Mouse (Mus musculus): ENCODE measurements around the gene Wapl. TPM values are rescaled to one million over a fixed set of nuclear protein-coding genes. Genes with fewer than 3 reads are reported as not detected.

Gene Wapl
- total RNA-seq, 2 experiments from 2014 or later = 46.0 to 46.5 TPM

GRCm38 (mm10) chr14:34774231-34774630, 100.5 kb downstream of the Wapl start:
- no peak for DNase-seq

DNA sequence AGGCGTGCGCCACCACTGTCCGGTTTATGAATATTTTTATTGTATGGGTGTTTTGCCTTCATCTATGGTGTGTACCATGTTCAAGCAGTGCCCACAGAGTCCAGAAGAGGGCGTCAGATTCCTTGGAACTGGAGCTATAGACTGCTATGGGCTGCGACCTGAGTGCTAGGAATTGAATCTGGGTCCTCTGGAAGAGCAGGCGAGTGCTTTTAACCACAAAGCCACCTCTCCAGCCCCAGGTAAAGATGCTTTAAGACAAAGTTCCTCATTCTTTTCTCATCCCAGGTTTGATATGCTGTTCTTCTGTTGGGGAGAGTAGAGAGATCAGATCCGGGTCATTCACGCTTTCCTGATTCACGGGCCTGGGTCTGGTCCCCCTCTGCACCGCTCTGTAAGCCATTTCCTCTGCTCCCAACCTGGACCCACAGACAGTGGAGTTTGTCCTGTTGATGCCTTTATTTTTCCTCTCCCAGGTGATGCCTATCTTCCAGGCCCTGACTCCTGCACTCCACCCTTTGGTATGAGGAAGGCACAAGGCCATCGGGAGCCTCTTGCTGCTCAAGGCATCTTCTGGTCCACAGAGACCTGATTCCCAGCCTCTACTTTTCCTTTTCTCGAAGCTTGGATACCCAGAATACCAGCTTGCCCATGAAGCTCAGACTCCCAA, 103.1 kb downstream of the Wapl start:
- no peak for DNase-seq

DNA sequence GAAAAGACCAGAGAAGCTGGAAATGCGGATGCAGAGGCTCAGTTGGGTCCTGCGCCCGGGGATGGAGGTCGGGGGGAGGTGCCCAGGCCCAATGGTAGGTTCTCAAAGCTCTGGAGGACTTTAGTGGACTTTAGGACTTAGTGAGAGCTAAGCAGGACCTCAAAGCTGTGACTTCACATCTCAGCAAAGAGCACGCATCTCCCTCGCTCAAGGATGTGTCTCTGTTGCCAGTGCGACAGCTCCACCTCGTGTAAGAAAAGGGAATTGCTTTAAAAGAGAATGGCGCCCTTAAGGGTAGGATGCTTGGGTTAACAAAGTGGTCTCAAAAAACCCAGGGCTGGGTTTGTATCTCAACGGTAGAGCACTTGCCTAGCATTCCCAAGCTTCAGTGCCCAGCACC, 104.1 kb downstream of the Wapl start:
- peak; percentile 64 for DNase-seq

DNA sequence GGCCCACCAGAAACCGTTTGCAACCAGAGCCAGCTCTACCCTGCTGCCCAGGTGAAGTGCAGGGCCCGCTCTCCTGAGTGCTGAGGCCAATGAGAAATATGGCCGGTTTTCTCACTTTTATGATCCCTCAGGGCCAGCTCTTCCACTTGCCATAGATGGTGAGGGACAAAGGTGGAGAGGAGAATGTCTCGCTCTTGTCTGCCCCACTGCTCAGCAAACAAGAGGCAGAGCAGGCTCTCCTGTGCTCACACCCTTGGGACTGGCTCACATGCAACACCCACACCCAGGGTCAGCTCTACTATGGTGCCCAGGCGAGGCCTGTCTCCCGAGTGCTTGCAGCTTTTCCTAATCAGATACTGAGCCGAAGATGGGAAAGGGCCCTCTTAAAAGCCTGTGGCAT, 105.0 kb downstream of the Wapl start:
- no peak for DNase-seq

GRCm38 (mm10) chr14:34793406-34794037, 119.8 kb downstream of the Wapl start:
- DNase-seq = no peak

Other genes with a start within 250 kb of the Wapl start
- gene Bmpr1a, start 170.6 kb upstream of the Wapl start, total RNA-seq (2021) = 100 to 1,000 TPM; 107 to 115 TPM
- not detected for gene 9230112D13Rik, start 151.1 kb upstream of the Wapl start, total RNA-seq (2021)
- gene Ldb3, start 85.2 kb upstream of the Wapl start, total RNA-seq (2021) = 100 to 1,000 TPM; 709 to 766 TPM
- 1 to 10 TPM; 2.9 to 4.8 TPM for gene Opn4, start 73.8 kb upstream of the Wapl start, total RNA-seq (2021)
- under 1 TPM; 0.09 to 0.24 TPM for gene Grid1, start 146.2 kb downstream of the Wapl start, total RNA-seq (2021)

Data from heart, postnatal 4 days (tissue).